Mouse (Mus musculus) intestine, postnatal 0 days (tissue): ENCODE results near the gene Accs. TPM values are rescaled to one million over a fixed set of nuclear protein-coding genes. Genes with fewer than 3 reads are reported as not detected.
A peak's percentile ranks its signal among the peaks of the same experiment; 100 is the strongest.

Experiments
- ATAC-seq: fragments of 200-750 bp; cut with Nextera tagmentation; 2 replicates; pipeline ENCODE4 v1.8.0; 2017; ENCODE audit warnings: mild to moderate bottlenecking, moderate TSS enrichment, moderate library complexity
- H3K27ac ChIP-seq: fragments of 300-500 bp; sonication (generic); 2 replicates; pipeline ENCODE4 v1.5.1; 2014; ENCODE audit warnings: mild to moderate bottlenecking, low read depth, low read length, moderate library complexity
- H3K27me3 ChIP-seq: fragments of 300-500 bp; sonication (generic); replicated peaks from 2 replicates; pipeline ENCODE4 v1.6.1; 2014; ENCODE audit warnings: low read length, mixed read lengths; ENCODE audit not compliant: control insufficient read depth, insufficient read depth
- H3K36me3 ChIP-seq: fragments of 300-500 bp; sonication (generic); 2 replicates; pipeline ENCODE4 v1.6.1; 2014; ENCODE audit warnings: mild to moderate bottlenecking, moderate library complexity; ENCODE audit not compliant: control insufficient read depth, insufficient read depth
- H3K4me1 ChIP-seq: fragments of 300-500 bp; sonication (generic); replicated peaks from 2 replicates; pipeline ENCODE4 v1.6.1; 2014; ENCODE audit warnings: antibody characterized with exemption, low read length, mixed read lengths; ENCODE audit not compliant: control insufficient read depth, insufficient read depth
- H3K4me2 ChIP-seq: fragments of 300-500 bp; sonication (generic); replicated peaks from 2 replicates; pipeline ENCODE4 v1.6.1; 2014; ENCODE audit warnings: low read depth, mild to moderate bottlenecking, moderate library complexity
- H3K4me3 ChIP-seq: fragments of 300-500 bp; sonication (generic); 2 replicates; pipeline ENCODE4 v1.5.1; 2014; ENCODE audit warnings: low read depth, low read length
- H3K9ac ChIP-seq: fragments of 300-500 bp; sonication (generic); 2 replicates; pipeline ENCODE4 v1.6.1; 2014; ENCODE audit warnings: mild to moderate bottlenecking, low read depth, low read length
- H3K9me3 ChIP-seq: fragments of 300-500 bp; sonication (generic); 2 replicates; pipeline ENCODE4 v1.6.1; 2016; ENCODE audit warnings: mixed run types; ENCODE audit not compliant: control insufficient read depth
- CTCF ChIP-seq: sonication (generic); IDR thresholded peaks from 2 replicates; pipeline ENCODE4 v1.5.1; 2016; ENCODE audit warnings: low read depth, mild to moderate bottlenecking, control low read depth, antibody characterized with exemption, moderate library complexity
- WGBS: fragments of 180-500 bp; shearing (Covaris S2); extraction: QIAGEN DNeasy Blood & Tissue Kit; methylation state at CpG from one replicate; pipeline ENCODE4 v1.1.7; 2014; 5-methylcytosine and 5-hydroxymethylcytosine counted together
- polyA plus RNA-seq: library from polyadenylated mRNA; unstranded; fragments of >200 nt; fragmentation: Nextera tagmentation; extraction: Ambion mirVana; gene quantifications from 2 replicates; pipeline ENCODE4 v1.2.1, GENCODE M21; 2015

Gene Accs
- polyA plus RNA-seq, 1 experiment from 2014 or later, result 7.6 TPM

GRCm38 (mm10) chr2:93785432-93785798 is 64.3 kb downstream of the Accs start:
- TF ChIP-seq CTCF, result no peak
- Histone ChIP-seq H3K27ac (no peak overlapping the region), H3K9me3 (no peaks in the 10 kb centered on the region), H3K4me2 (no peak overlapping the region), H3K36me3 (peaks cover 24% of the 10 kb centered on the region), H3K27me3 (no peaks in the 10 kb centered on the region), H3K4me1 (no peaks in the 10 kb centered on the region), H3K9ac (no peak overlapping the region), H3K4me3 (no peak overlapping the region)
- ATAC-seq, result 0 out of 2 replicates have a peak, but pooled peaks have one; percentile 10
- 50% methylated on average over 2 of the region's 2 CpGs for WGBS

GRCm38 (mm10) chr2:93784721-93785431 is 64.9 kb downstream of the Accs start:
- WGBS, result 54% methylated on average over 12 of the region's 12 CpGs
- H3K4me1 ChIP-seq, result peaks cover under 1% of the 10 kb centered on the region; the same call in 1 of the 2 replicates
- peaks cover 24% of the 10 kb centered on the region for H3K36me3 ChIP-seq
- no peak overlapping the region for H3K9ac ChIP-seq
- no peak overlapping the region for H3K4me3 ChIP-seq
- no peak for ATAC-seq
- peak; percentile 5; the same call in 1 of the 2 replicates for TF ChIP-seq CTCF
- no peaks in the 10 kb centered on the region for H3K27me3 ChIP-seq
- no peak overlapping the region for H3K27ac ChIP-seq
- H3K9me3 ChIP-seq, result no peaks in the 10 kb centered on the region
- H3K4me2 ChIP-seq, result no peak overlapping the region

- no peak for TF ChIP-seq CTCF
- Histone ChIP-seq H3K9me3 (no peaks in the 10 kb centered on the region), H3K9ac (no peak overlapping the region), H3K27ac (no peak overlapping the region), H3K4me3 (no peak overlapping the region), H3K36me3 (peaks cover 18% of the 10 kb centered on the region), H3K4me1 (peaks cover 9% of the 10 kb centered on the region; the same call in 1 of the 2 replicates), H3K4me2 (no peak overlapping the region), H3K27me3 (no peaks in the 10 kb centered on the region)
- no peak for ATAC-seq
- 84% methylated on average over 9 of the region's 9 CpGs for WGBS
Measured at GRCm38 (mm10) chr2:93783926-93784539, 65.7 kb downstream of the Accs start.

Other genes with a start within 250 kb of the Accs start
- not detected in 2 replicates for gene Alx4, start 207.6 kb downstream of the Accs start, polyA plus RNA-seq
- 40.8 and 43.1 TPM in 2 replicates for gene Ext2, start 27.4 kb downstream of the Accs start, polyA plus RNA-seq
- not detected in 2 replicates for gene Accsl, start 19.2 kb upstream of the Accs start, polyA plus RNA-seq
- 33.7 and 35.4 TPM in 2 replicates for gene Gm13889, start 107.3 kb upstream of the Accs start, polyA plus RNA-seq
- gene Gm27027, start 146.4 kb upstream of the Accs start, polyA plus RNA-seq, result not detected in 2 replicates
- gene Alkbh3, start 160.9 kb upstream of the Accs start, polyA plus RNA-seq, result 58.8 and 63.2 TPM in 2 replicates